Mouse (Mus musculus) olfactory bulb, adult 2 months (tissue): ENCODE results near the gene Mdga1.

Source experiments
- CTCF ChIP-seq: fragments of 200-500 bp; IDR thresholded peaks from 2 replicates; pipeline ENCODE4 v1.5.1; 2012; ENCODE audit warnings: low read depth, mild to moderate bottlenecking, low read length, moderate library complexity; ENCODE audit not compliant: insufficient read depth
- POLR2A ChIP-seq: fragments of 200-500 bp; IDR thresholded peaks from 2 replicates; pipeline ENCODE4 v1.6.1; 2012; ENCODE audit warnings: mild to moderate bottlenecking, low read depth, low read length, moderate library complexity; ENCODE audit not compliant: insufficient read depth

GRCm38 (mm10) chr17:29873580-29874015 lies 96.3 kb downstream of the Mdga1 start:
- TF ChIP-seq CTCF (no peak), POLR2A (no peak)
